Mouse (Mus musculus): Measurements from ENCODE around the gene Mycn. TPM values are rescaled to one million over a fixed set of nuclear protein-coding genes. Genes with fewer than 3 reads are reported as not detected.
A peak's percentile ranks its signal among the peaks of the same experiment; 100 is the strongest.

Mycn gene
- 47.8 and 51.1 TPM in 2 replicates for polyA plus RNA-seq (2015; fragmentation: Nextera tagmentation; extraction: Ambion mirVana)

- peaks cover 5% of the 10 kb centered on the region for H3K36me3 ChIP-seq
- H3K4me2 ChIP-seq (replicated peaks): peak within 1 kb of the TSS; percentile 97
- WGBS: 2% methylated on average over 38 of the region's 38 CpGs
- H3K27me3 ChIP-seq: peaks cover 9% of the 10 kb centered on the region; the same call in 1 of the 2 replicates
- peak within 1 kb of the TSS; percentile 89 for H3K9ac ChIP-seq
- ATAC-seq (ENCODE audit: low FRiP score, low read depth): peak; percentile 71
- no peaks in the 10 kb centered on the region for H3K9me3 ChIP-seq
- peak within 1 kb of the TSS; percentile 90 for H3K27ac ChIP-seq
- peak within 1 kb of the TSS; percentile 78 for H3K4me3 ChIP-seq
- H3K4me1 ChIP-seq: peaks cover 45% of the 10 kb centered on the region
Measured at GRCm38 (mm10) chr12:12941661-12942363, at the start of gene Mycn. TSS of gene Mycn (minus strand) at chr12:12941914.

- Histone ChIP-seq H3K4me3 (no peak overlapping the region), H3K9ac (no peak overlapping the region), H3K4me1 (no peaks in the 10 kb centered on the region), H3K4me2 (replicated peaks) (no peak overlapping the region), H3K36me3 (no peaks in the 10 kb centered on the region), H3K27me3 (no peaks in the 10 kb centered on the region), H3K9me3 (no peaks in the 10 kb centered on the region), H3K27ac (no peak overlapping the region)
- WGBS: 70% methylated on average over 8 of the region's 8 CpGs
- ATAC-seq (ENCODE audit: low FRiP score, low read depth): no peak
Measured at GRCm38 (mm10) chr12:12987376-12987775, 45.7 kb upstream of the Mycn start.

- Histone ChIP-seq H3K27ac (no peak overlapping the region), H3K9ac (no peak overlapping the region)
- 83% methylated on average over 20 of the region's 20 CpGs for WGBS
Measured at GRCm38 (mm10) chr12:12986612-12987206, 45.0 kb upstream of the Mycn start.

GRCm38 (mm10) chr12:12983032-12983431 lies 41.3 kb upstream of the Mycn start:
- WGBS: 81% methylated on average over 1 of the region's 1 CpGs
- H3K4me3 ChIP-seq: no peak overlapping the region
- no peak overlapping the region for H3K9ac ChIP-seq
- no peaks in the 10 kb centered on the region for H3K27me3 ChIP-seq
- no peak overlapping the region for H3K4me2 ChIP-seq (replicated peaks)
- no peaks in the 10 kb centered on the region for H3K4me1 ChIP-seq
- no peak overlapping the region for H3K27ac ChIP-seq
- H3K9me3 ChIP-seq: no peaks in the 10 kb centered on the region
- ATAC-seq (ENCODE audit: low FRiP score, low read depth): no peak
- H3K36me3 ChIP-seq: no peaks in the 10 kb centered on the region

More at GRCm38 (mm10) chr12:12986612-12987206, 45.0 kb upstream of the Mycn start:
- ATAC-seq (ENCODE audit: low FRiP score, low read depth): no peak
- Histone ChIP-seq H3K36me3 (no peaks in the 10 kb centered on the region), H3K4me3 (no peak overlapping the region), H3K27me3 (no peaks in the 10 kb centered on the region), H3K4me2 (replicated peaks) (no peak overlapping the region), H3K4me1 (no peaks in the 10 kb centered on the region), H3K9me3 (no peaks in the 10 kb centered on the region)

- Histone ChIP-seq H3K36me3 (no peaks in the 10 kb centered on the region), H3K4me1 (peaks cover 16% of the 10 kb centered on the region), H3K27ac (no peak overlapping the region), H3K4me3 (no peak overlapping the region), H3K9me3 (no peaks in the 10 kb centered on the region), H3K9ac (no peak overlapping the region), H3K4me2 (replicated peaks) (no peak overlapping the region), H3K27me3 (no peaks in the 10 kb centered on the region)
- ATAC-seq (ENCODE audit: low FRiP score, low read depth): no peak
- 87% methylated on average over 1 of the region's 1 CpGs for WGBS
Measured at GRCm38 (mm10) chr12:12975397-12975796, 33.7 kb upstream of the Mycn start.

- Histone ChIP-seq H3K4me2 (replicated peaks) (peak overlapping the region; percentile 16; the same call in 1 of the 2 replicates), H3K9me3 (no peaks in the 10 kb centered on the region), H3K4me3 (no peak overlapping the region), H3K9ac (no peak overlapping the region), H3K4me1 (peaks cover 16% of the 10 kb centered on the region), H3K27ac (no peak overlapping the region; the same call in 1 of the 2 replicates), H3K36me3 (no peaks in the 10 kb centered on the region), H3K27me3 (no peaks in the 10 kb centered on the region; the same call in 1 of the 2 replicates)
- ATAC-seq (ENCODE audit: low FRiP score, low read depth): peak; percentile 69
- 9% methylated on average over 8 of the region's 8 CpGs for WGBS
Measured at GRCm38 (mm10) chr12:12972756-12973435, 31.2 kb upstream of the Mycn start.

- WGBS: 81% methylated on average over 2 of the region's 2 CpGs
- Histone ChIP-seq H3K4me2 (replicated peaks) (no peak overlapping the region), H3K36me3 (no peaks in the 10 kb centered on the region), H3K27me3 (no peaks in the 10 kb centered on the region; the same call in 1 of the 2 replicates), H3K4me1 (peaks cover 9% of the 10 kb centered on the region), H3K27ac (no peak overlapping the region), H3K9ac (no peak overlapping the region), H3K4me3 (no peak overlapping the region), H3K9me3 (no peaks in the 10 kb centered on the region; the same call in 1 of the 2 replicates)
- no peak for ATAC-seq (ENCODE audit: low FRiP score, low read depth)
Measured at GRCm38 (mm10) chr12:12967946-12968345, 26.2 kb upstream of the Mycn start.

GRCm38 (mm10) chr12:12964856-12965255 lies 23.1 kb upstream of the Mycn start:
- H3K9me3 ChIP-seq: no peaks in the 10 kb centered on the region; the same call in 1 of the 2 replicates
- no peak overlapping the region for H3K27ac ChIP-seq
- no peak overlapping the region for H3K4me2 ChIP-seq (replicated peaks)
- H3K9ac ChIP-seq: no peak overlapping the region
- no peaks in the 10 kb centered on the region for H3K36me3 ChIP-seq
- H3K4me1 ChIP-seq: no peaks in the 10 kb centered on the region
- H3K4me3 ChIP-seq: no peak overlapping the region
- H3K27me3 ChIP-seq: no peaks in the 10 kb centered on the region; the same call in 1 of the 2 replicates
- ATAC-seq (ENCODE audit: low FRiP score, low read depth): no peak
- WGBS: 81% methylated on average over 3 of the region's 3 CpGs

- Histone ChIP-seq H3K4me3 (no peak overlapping the region), H3K4me1 (peaks cover 11% of the 10 kb centered on the region), H3K9me3 (no peaks in the 10 kb centered on the region), H3K9ac (no peak overlapping the region), H3K27ac (no peak overlapping the region), H3K36me3 (no peaks in the 10 kb centered on the region), H3K4me2 (replicated peaks) (no peak overlapping the region), H3K27me3 (peaks cover 9% of the 10 kb centered on the region; the same call in 1 of the 2 replicates)
- no peak for ATAC-seq (ENCODE audit: low FRiP score, low read depth)
- 66% methylated on average over 4 of the region's 4 CpGs for WGBS
Measured at GRCm38 (mm10) chr12:12947606-12948005, 5.9 kb upstream of the Mycn start.

GRCm38 (mm10) chr12:12943288-12943687 lies 1.6 kb upstream of the Mycn start:
- Histone ChIP-seq H3K4me2 (replicated peaks) (peak overlapping the region; percentile 97), H3K9ac (no peak overlapping the region), H3K4me1 (peaks cover 30% of the 10 kb centered on the region), H3K9me3 (no peaks in the 10 kb centered on the region), H3K27ac (no peak overlapping the region), H3K27me3 (peaks cover 9% of the 10 kb centered on the region; the same call in 1 of the 2 replicates), H3K4me3 (no peak overlapping the region), H3K36me3 (no peaks in the 10 kb centered on the region)
- ATAC-seq (ENCODE audit: low FRiP score, low read depth): no peak
- 8% methylated on average over 6 of the region's 6 CpGs for WGBS

GRCm38 (mm10) chr12:12942364-12943050 lies 793 bp upstream of the Mycn start:
- Histone ChIP-seq H3K9me3 (no peaks in the 10 kb centered on the region), H3K4me2 (replicated peaks) (peak overlapping the region; percentile 97), H3K36me3 (no peaks in the 10 kb centered on the region), H3K4me1 (peaks cover 38% of the 10 kb centered on the region), H3K4me3 (peak overlapping the region; percentile 78), H3K9ac (peak overlapping the region; percentile 89), H3K27ac (peak overlapping the region; percentile 77; the same call in 1 of the 2 replicates), H3K27me3 (peaks cover 9% of the 10 kb centered on the region; the same call in 1 of the 2 replicates)
- peak; percentile 66 for ATAC-seq (ENCODE audit: low FRiP score, low read depth)
- under 1% methylated on average over 47 of the region's 47 CpGs for WGBS
